Mouse (Mus musculus): ENCODE results near the gene Polr2h. TPM values are rescaled to one million over a fixed set of nuclear protein-coding genes. Genes with fewer than 3 reads are reported as not detected.

Polr2h gene
- polyA plus RNA-seq, 1 experiment from 2014 or later, result 94.4 TPM

- Histone ChIP-seq H3K36me3 (ENCODE audit: control insufficient read depth, insufficient read depth) (no peaks in the 10 kb centered on the region), H3K4me1 (replicated peaks; ENCODE audit: control insufficient read depth, insufficient read depth, low read length) (peaks cover 36% of the 10 kb centered on the region), H3K9me3 (ENCODE audit: control insufficient read depth, low read length) (no peaks in the 10 kb centered on the region), H3K27ac (ENCODE audit: low read length) (peak overlapping the region; percentile 87), H3K9ac (replicated peaks; ENCODE audit: low read depth, low read length) (peak overlapping the region; percentile 71), H3K27me3 (replicated peaks; ENCODE audit: control insufficient read depth, insufficient read depth, low read length) (no peaks in the 10 kb centered on the region), H3K4me3 (replicated peaks; ENCODE audit: low read length) (peak overlapping the region; percentile 53), H3K4me2 (ENCODE audit: low read length) (peak overlapping the region; percentile 92)
- ATAC-seq, result peak; percentile 85
- WGBS, result under 1% methylated on average over 55 of the region's 68 CpGs
Observed at GRCm38 (mm10) chr16:20715976-20716840, 1.3 kb upstream of the Polr2h start.

GRCm38 (mm10) chr16:20716841-20717180, 654 bp upstream of the Polr2h start:
- H3K36me3 ChIP-seq (ENCODE audit: control insufficient read depth, insufficient read depth), result no peaks in the 10 kb centered on the region
- no peaks in the 10 kb centered on the region for H3K9me3 ChIP-seq (ENCODE audit: control insufficient read depth, low read length)
- ATAC-seq, result peak; percentile 11
- 1% methylated on average over 8 of the region's 8 CpGs for WGBS
- no peaks in the 10 kb centered on the region for H3K27me3 ChIP-seq (replicated peaks; ENCODE audit: control insufficient read depth, insufficient read depth, low read length)
- peak overlapping the region; percentile 92 for H3K4me2 ChIP-seq (ENCODE audit: low read length)
- H3K4me3 ChIP-seq (replicated peaks; ENCODE audit: low read length), result peak overlapping the region; percentile 53
- H3K4me1 ChIP-seq (replicated peaks; ENCODE audit: control insufficient read depth, insufficient read depth, low read length), result peaks cover 36% of the 10 kb centered on the region
- H3K9ac ChIP-seq (replicated peaks; ENCODE audit: low read depth, low read length), result peak overlapping the region; percentile 71
- H3K27ac ChIP-seq (ENCODE audit: low read length), result peak overlapping the region; percentile 87

- Histone ChIP-seq H3K4me1 (replicated peaks; ENCODE audit: control insufficient read depth, insufficient read depth, low read length) (peaks cover 36% of the 10 kb centered on the region), H3K27me3 (replicated peaks; ENCODE audit: control insufficient read depth, insufficient read depth, low read length) (no peaks in the 10 kb centered on the region), H3K4me2 (ENCODE audit: low read length) (peak overlapping the region; percentile 92), H3K27ac (ENCODE audit: low read length) (peak overlapping the region; percentile 62), H3K9me3 (ENCODE audit: control insufficient read depth, low read length) (no peaks in the 10 kb centered on the region), H3K36me3 (ENCODE audit: control insufficient read depth, insufficient read depth) (0 out of 2 replicates have a peak, but pooled peaks cover 7% of the 10 kb centered on the region), H3K4me3 (replicated peaks; ENCODE audit: low read length) (peak overlapping the region; percentile 53), H3K9ac (replicated peaks; ENCODE audit: low read depth, low read length) (peak overlapping the region; percentile 71)
- no peak for ATAC-seq
- 5% methylated on average over 18 of the region's 18 CpGs for WGBS
Observed at GRCm38 (mm10) chr16:20717978-20718670, 659 bp downstream of the Polr2h start.

GRCm38 (mm10) chr16:20721808-20722207, 4.3 kb downstream of the Polr2h start:
- no peak for ATAC-seq
- Histone ChIP-seq H3K9ac (replicated peaks; ENCODE audit: low read depth, low read length) (no peak overlapping the region), H3K4me1 (replicated peaks; ENCODE audit: control insufficient read depth, insufficient read depth, low read length) (peaks cover 11% of the 10 kb centered on the region), H3K27me3 (replicated peaks; ENCODE audit: control insufficient read depth, insufficient read depth, low read length) (no peaks in the 10 kb centered on the region), H3K27ac (ENCODE audit: low read length) (no peak overlapping the region), H3K4me2 (ENCODE audit: low read length) (no peak overlapping the region), H3K4me3 (replicated peaks; ENCODE audit: low read length) (no peak overlapping the region), H3K36me3 (ENCODE audit: control insufficient read depth, insufficient read depth) (0 out of 2 replicates have a peak, but pooled peaks cover 7% of the 10 kb centered on the region), H3K9me3 (ENCODE audit: control insufficient read depth, low read length) (no peaks in the 10 kb centered on the region)
- WGBS, result 87% methylated on average over 10 of the region's 10 CpGs

GRCm38 (mm10) chr16:20722736-20723135, 5.3 kb downstream of the Polr2h start:
- Histone ChIP-seq H3K4me2 (ENCODE audit: low read length) (no peak overlapping the region), H3K36me3 (ENCODE audit: control insufficient read depth, insufficient read depth) (0 out of 2 replicates have a peak, but pooled peaks cover 7% of the 10 kb centered on the region), H3K4me1 (replicated peaks; ENCODE audit: control insufficient read depth, insufficient read depth, low read length) (peaks cover 9% of the 10 kb centered on the region), H3K9me3 (ENCODE audit: control insufficient read depth, low read length) (no peaks in the 10 kb centered on the region), H3K27me3 (replicated peaks; ENCODE audit: control insufficient read depth, insufficient read depth, low read length) (no peaks in the 10 kb centered on the region), H3K9ac (replicated peaks; ENCODE audit: low read depth, low read length) (no peak overlapping the region), H3K4me3 (replicated peaks; ENCODE audit: low read length) (no peak overlapping the region), H3K27ac (ENCODE audit: low read length) (no peak overlapping the region)
- WGBS, result 89% methylated on average over 4 of the region's 4 CpGs
- ATAC-seq, result no peak

GRCm38 (mm10) chr16:20723247-20723646, 5.8 kb downstream of the Polr2h start:
- H3K27me3 ChIP-seq (replicated peaks; ENCODE audit: control insufficient read depth, insufficient read depth, low read length), result no peaks in the 10 kb centered on the region
- H3K9ac ChIP-seq (replicated peaks; ENCODE audit: low read depth, low read length), result no peak overlapping the region
- ATAC-seq, result no peak
- no peak overlapping the region for H3K4me3 ChIP-seq (replicated peaks; ENCODE audit: low read length)
- H3K27ac ChIP-seq (ENCODE audit: low read length), result no peak overlapping the region
- H3K9me3 ChIP-seq (ENCODE audit: control insufficient read depth, low read length), result no peaks in the 10 kb centered on the region
- 0 out of 2 replicates have a peak, but pooled peaks cover 7% of the 10 kb centered on the region for H3K36me3 ChIP-seq (ENCODE audit: control insufficient read depth, insufficient read depth)
- H3K4me2 ChIP-seq (ENCODE audit: low read length), result no peak overlapping the region
- H3K4me1 ChIP-seq (replicated peaks; ENCODE audit: control insufficient read depth, insufficient read depth, low read length), result peaks cover 7% of the 10 kb centered on the region
- WGBS, result 64% methylated on average over 4 of the region's 4 CpGs

- WGBS, result 32% methylated on average over 5 of the region's 5 CpGs
- peak; percentile 68; the same call in 1 of the 2 replicates for ATAC-seq
- no peak overlapping the region for H3K4me2 ChIP-seq (ENCODE audit: low read length)
- no peak overlapping the region for H3K9ac ChIP-seq (replicated peaks; ENCODE audit: low read depth, low read length)
- no peak overlapping the region for H3K4me3 ChIP-seq (replicated peaks; ENCODE audit: low read length)
- no peaks in the 10 kb centered on the region for H3K27me3 ChIP-seq (replicated peaks; ENCODE audit: control insufficient read depth, insufficient read depth, low read length)
- H3K4me1 ChIP-seq (replicated peaks; ENCODE audit: control insufficient read depth, insufficient read depth, low read length), result no peaks in the 10 kb centered on the region
- H3K9me3 ChIP-seq (ENCODE audit: control insufficient read depth, low read length), result no peaks in the 10 kb centered on the region
- 0 out of 2 replicates have a peak, but pooled peaks cover 7% of the 10 kb centered on the region for H3K36me3 ChIP-seq (ENCODE audit: control insufficient read depth, insufficient read depth)
- H3K27ac ChIP-seq (ENCODE audit: low read length), result no peak overlapping the region
Observed at GRCm38 (mm10) chr16:20724338-20724748, 6.9 kb downstream of the Polr2h start.

- no peak overlapping the region for H3K4me3 ChIP-seq (replicated peaks; ENCODE audit: low read length)
- no peak overlapping the region for H3K4me2 ChIP-seq (ENCODE audit: low read length)
- H3K36me3 ChIP-seq (ENCODE audit: control insufficient read depth, insufficient read depth), result 0 out of 2 replicates have a peak, but pooled peaks cover 7% of the 10 kb centered on the region
- ATAC-seq, result no peak
- H3K9me3 ChIP-seq (ENCODE audit: control insufficient read depth, low read length), result no peaks in the 10 kb centered on the region
- H3K27ac ChIP-seq (ENCODE audit: low read length), result no peak overlapping the region
- H3K4me1 ChIP-seq (replicated peaks; ENCODE audit: control insufficient read depth, insufficient read depth, low read length), result no peaks in the 10 kb centered on the region
- no peak overlapping the region for H3K9ac ChIP-seq (replicated peaks; ENCODE audit: low read depth, low read length)
- H3K27me3 ChIP-seq (replicated peaks; ENCODE audit: control insufficient read depth, insufficient read depth, low read length), result no peaks in the 10 kb centered on the region
- 85% methylated on average over 7 of the region's 7 CpGs for WGBS
Observed at GRCm38 (mm10) chr16:20725321-20725720, 7.9 kb downstream of the Polr2h start.

- Histone ChIP-seq H3K4me3 (replicated peaks; ENCODE audit: low read length) (no peak overlapping the region), H3K4me2 (ENCODE audit: low read length) (no peak overlapping the region), H3K9ac (replicated peaks; ENCODE audit: low read depth, low read length) (no peak overlapping the region), H3K27ac (ENCODE audit: low read length) (no peak overlapping the region), H3K36me3 (ENCODE audit: control insufficient read depth, insufficient read depth) (0 out of 2 replicates have a peak, but pooled peaks cover 7% of the 10 kb centered on the region), H3K9me3 (ENCODE audit: control insufficient read depth, low read length) (no peaks in the 10 kb centered on the region), H3K27me3 (replicated peaks; ENCODE audit: control insufficient read depth, insufficient read depth, low read length) (no peaks in the 10 kb centered on the region), H3K4me1 (replicated peaks; ENCODE audit: control insufficient read depth, insufficient read depth, low read length) (no peaks in the 10 kb centered on the region)
- 78% methylated on average over 4 of the region's 4 CpGs for WGBS
- no peak for ATAC-seq
Observed at GRCm38 (mm10) chr16:20725750-20726149, 8.3 kb downstream of the Polr2h start.

Measured in forebrain, embryonic 16.5 days (tissue).